Mouse (Mus musculus) midbrain, embryonic 15.5 days (tissue): ENCODE measurements around the gene Kcns1. TPM values are rescaled to one million over a fixed set of nuclear protein-coding genes. Genes with fewer than 3 reads are reported as not detected.
A peak's percentile ranks its signal among the peaks of the same experiment; 100 is the strongest.
"Not testable (repeated sequence)": the region's sequence is repeated elsewhere in the genome, so short reads cannot be mapped to it uniquely, and the experiment has no call there.

Source experiments
- ATAC-seq: fragments of 200-750 bp; cut with Nextera tagmentation; replicated peaks from 2 replicates; pipeline ENCODE4 v1.8.0; 2017; ENCODE audit warnings: moderate TSS enrichment
- H3K27ac ChIP-seq: fragments of 300-500 bp; sonication (generic); 2 replicates; pipeline ENCODE4 v1.5.1; 2015; ENCODE audit warnings: mild to moderate bottlenecking, inconsistent platforms
- H3K27me3 ChIP-seq: fragments of 300-500 bp; sonication (generic); replicated peaks from 2 replicates; pipeline ENCODE4 v1.6.1; 2015; ENCODE audit warnings: inconsistent platforms
- H3K36me3 ChIP-seq: fragments of 300-500 bp; sonication (generic); replicated peaks from 2 replicates; pipeline ENCODE4 v1.6.1; 2015; ENCODE audit warnings: inconsistent platforms
- H3K4me1 ChIP-seq: fragments of 300-500 bp; sonication (generic); 2 replicates; pipeline ENCODE4 v1.6.1; 2015; ENCODE audit warnings: inconsistent platforms
- H3K4me2 ChIP-seq: fragments of 300-500 bp; sonication (generic); 2 replicates; pipeline ENCODE4 v1.6.1; 2015; ENCODE audit warnings: inconsistent platforms, mild to moderate bottlenecking, moderate library complexity
- H3K4me3 ChIP-seq: fragments of 300-500 bp; sonication (generic); 2 replicates; pipeline ENCODE4 v1.5.1; 2015; ENCODE audit warnings: mild to moderate bottlenecking, inconsistent platforms
- H3K9ac ChIP-seq: fragments of 300-500 bp; sonication (generic); 2 replicates; pipeline ENCODE4 v1.6.1; 2015; ENCODE audit warnings: mild to moderate bottlenecking, inconsistent platforms
- H3K9me3 ChIP-seq: fragments of 300-500 bp; sonication (generic); 2 replicates; pipeline ENCODE4 v1.6.1; 2016; ENCODE audit warnings: inconsistent platforms
- WGBS: fragments of 180-500 bp; shearing (Covaris S2); methylation state at CpG from one replicate; pipeline ENCODE4 v1.1.7; 2015; ENCODE audit warnings: mixed read lengths; 5-methylcytosine and 5-hydroxymethylcytosine counted together
- polyA plus RNA-seq: library from polyadenylated mRNA; unstranded; fragments of >200 nt; fragmentation: Nextera tagmentation; extraction: Ambion mirVana; gene quantifications from 2 replicates; pipeline ENCODE4 v1.2.1, GENCODE M21; 2015

Gene Kcns1
- polyA plus RNA-seq, result 1.3 and 1.7 TPM in 2 replicates

DNA sequence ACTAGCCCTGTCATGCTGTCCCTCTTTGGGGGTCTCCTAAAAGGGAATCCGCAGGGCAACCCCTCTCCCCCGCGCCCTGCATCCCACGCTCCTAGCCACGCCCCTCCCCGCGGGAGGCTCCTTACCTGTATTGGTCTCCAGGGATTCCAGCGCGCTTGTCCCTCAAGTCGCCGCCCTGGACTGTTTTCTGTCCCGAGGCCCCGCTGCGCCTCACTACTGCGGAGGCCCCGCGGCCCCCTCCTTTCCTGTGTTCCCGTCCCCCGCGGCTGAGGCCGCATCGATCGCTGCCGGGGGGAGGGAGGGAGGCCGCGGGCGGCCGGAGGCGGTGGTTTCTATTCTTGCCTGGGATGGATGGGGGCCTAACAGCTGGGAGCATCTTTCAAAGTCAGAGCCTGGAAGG lies at the start of gene Kcns1:
Gene Kcns1, minus strand, starts transcription at position 212 of the 400 bp plus-strand sequence.
- WGBS, result 1% methylated on average over 28 of the region's 29 CpGs
- Histone ChIP-seq H3K9ac (peak within 1 kb of the TSS; percentile 23), H3K4me2 (peak within 1 kb of the TSS; percentile 67), H3K27ac (no peak within 1 kb of the TSS), H3K4me1 (peaks cover 30% of the 10 kb centered on the region), H3K4me3 (peak within 1 kb of the TSS; percentile 36), H3K9me3 (no peaks in the 10 kb centered on the region), H3K27me3 (peaks cover 63% of the 10 kb centered on the region), H3K36me3 (no peaks in the 10 kb centered on the region)
- ATAC-seq, result no peak

- Histone ChIP-seq H3K4me1 (no peaks in the 10 kb centered on the region), H3K4me3 (no peak overlapping the region), H3K4me2 (no peak overlapping the region), H3K9ac (no peak overlapping the region), H3K27ac (no peak overlapping the region), H3K36me3 (no peaks in the 10 kb centered on the region), H3K27me3 (no peaks in the 10 kb centered on the region), H3K9me3 (no peaks in the 10 kb centered on the region)
- no peak for ATAC-seq
- WGBS, result 83% methylated on average over 9 of the region's 9 CpGs
Observed at GRCm38 (mm10) chr2:164219295-164219694, 48.4 kb upstream of the Kcns1 start.

DNA sequence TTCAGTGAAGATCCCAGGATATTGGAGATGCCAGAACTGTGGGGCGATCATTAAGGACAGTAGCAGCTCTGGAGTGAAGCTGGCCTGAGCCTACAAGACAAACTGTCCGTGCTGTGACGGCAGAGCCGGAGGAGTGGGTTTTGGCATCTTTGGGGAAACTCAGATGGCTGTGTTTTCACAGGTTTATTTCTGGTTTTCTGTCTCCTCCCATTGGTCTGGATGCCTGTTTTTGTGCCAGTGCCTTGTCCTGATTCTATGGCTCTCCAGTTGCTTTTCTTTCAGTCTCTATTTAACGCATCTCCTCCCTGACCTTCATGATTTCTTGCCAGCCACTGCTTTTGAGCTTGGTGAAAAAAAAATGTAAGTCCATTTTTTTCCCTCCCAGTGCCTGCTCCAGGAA lies 41.8 kb upstream of the Kcns1 start:
- 85% methylated on average over 5 of the region's 5 CpGs for WGBS
- ATAC-seq, result no peak
- no peaks in the 10 kb centered on the region for H3K36me3 ChIP-seq
- no peaks in the 10 kb centered on the region for H3K9me3 ChIP-seq
- no peak overlapping the region for H3K4me2 ChIP-seq
- H3K9ac ChIP-seq, result no peak overlapping the region
- H3K27ac ChIP-seq, result no peak overlapping the region
- H3K4me3 ChIP-seq, result no peak overlapping the region
- no peaks in the 10 kb centered on the region for H3K27me3 ChIP-seq
- H3K4me1 ChIP-seq, result no peaks in the 10 kb centered on the region

DNA sequence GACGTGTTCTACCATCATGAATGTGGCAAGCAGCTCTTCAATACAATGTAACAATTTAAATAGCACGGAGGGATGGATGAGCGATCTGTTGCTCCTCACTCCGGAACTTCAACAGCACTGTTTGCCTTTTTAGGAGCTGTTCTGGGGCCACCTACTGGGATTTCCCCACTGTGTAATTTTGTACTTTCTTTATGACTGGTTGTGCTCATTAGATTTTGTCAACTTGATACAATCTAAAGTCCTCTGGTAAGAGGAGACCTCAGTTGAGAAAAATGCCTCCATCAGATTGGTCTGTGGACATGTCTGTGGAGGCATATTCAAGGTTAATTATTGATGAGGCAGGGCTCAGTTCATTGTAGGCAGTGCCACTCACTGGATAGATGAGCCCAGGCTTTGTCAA lies 40.0 kb upstream of the Kcns1 start:
- H3K27ac ChIP-seq, result no peak overlapping the region
- no peaks in the 10 kb centered on the region for H3K27me3 ChIP-seq
- H3K9ac ChIP-seq, result no peak overlapping the region
- no peak overlapping the region for H3K4me3 ChIP-seq
- H3K4me2 ChIP-seq, result no peak overlapping the region
- no peaks in the 10 kb centered on the region for H3K4me1 ChIP-seq
- no peaks in the 10 kb centered on the region for H3K36me3 ChIP-seq
- WGBS, result 82% methylated on average over 4 of the region's 4 CpGs
- no peaks in the 10 kb centered on the region for H3K9me3 ChIP-seq
- no peak for ATAC-seq

DNA sequence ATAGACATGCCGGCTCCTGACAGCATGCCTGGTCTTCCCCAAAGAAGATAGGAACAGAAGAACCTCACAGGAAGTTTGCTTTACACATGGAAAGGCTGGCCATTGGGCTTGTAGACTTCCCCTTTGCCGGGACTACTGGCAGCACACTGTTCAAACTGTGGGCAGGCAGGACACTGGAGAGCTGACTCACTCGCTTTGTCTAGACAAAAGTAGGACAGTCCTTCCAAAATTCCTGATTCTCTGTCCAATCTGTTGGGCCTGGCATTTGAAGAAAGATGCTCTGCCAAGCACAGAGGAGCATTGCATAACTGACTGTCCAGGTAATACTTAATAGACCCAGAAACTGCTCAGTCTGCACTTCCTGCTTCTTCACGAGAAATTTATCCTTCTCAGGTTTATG lies 35.8 kb upstream of the Kcns1 start:
- Histone ChIP-seq H3K4me3 (no peak overlapping the region), H3K4me2 (no peak overlapping the region), H3K36me3 (no peaks in the 10 kb centered on the region), H3K27me3 (no peaks in the 10 kb centered on the region), H3K9ac (no peak overlapping the region), H3K4me1 (no peaks in the 10 kb centered on the region), H3K27ac (no peak overlapping the region), H3K9me3 (no peaks in the 10 kb centered on the region)
- WGBS, result 88% methylated on average over 4 of the region's 4 CpGs
- ATAC-seq, result no peak

GRCm38 (mm10) chr2:164206011-164206410 lies 35.1 kb upstream of the Kcns1 start:
- not testable (repeated sequence) for H3K9me3 ChIP-seq, H3K4me3 ChIP-seq, H3K4me2 ChIP-seq, H3K27me3 ChIP-seq, H3K4me1 ChIP-seq, H3K27ac ChIP-seq, H3K9ac ChIP-seq, H3K36me3 ChIP-seq, ATAC-seq
- 94% methylated on average over 10 of the region's 10 CpGs for WGBS

GRCm38 (mm10) chr2:164199626-164200327 lies 28.9 kb upstream of the Kcns1 start, which contains the start of gene Wfdc15a:
Gene Wfdc15a, minus strand, starts transcription at chr2:164200130.
- no peaks in the 10 kb centered on the region for H3K27me3 ChIP-seq
- no peak within 1 kb of the TSS for H3K9ac ChIP-seq
- H3K4me3 ChIP-seq, result no peak within 1 kb of the TSS
- H3K36me3 ChIP-seq, result no peaks in the 10 kb centered on the region
- no peaks in the 10 kb centered on the region for H3K9me3 ChIP-seq
- no peak for ATAC-seq
- no peak within 1 kb of the TSS for H3K27ac ChIP-seq
- WGBS, result 74% methylated on average over 20 of the region's 20 CpGs
- H3K4me2 ChIP-seq, result no peak within 1 kb of the TSS
- no peaks in the 10 kb centered on the region for H3K4me1 ChIP-seq

GRCm38 (mm10) chr2:164196700-164196990 lies 25.7 kb upstream of the Kcns1 start:
- no peak overlapping the region for H3K4me2 ChIP-seq
- H3K4me3 ChIP-seq, result no peak overlapping the region
- no peak for ATAC-seq
- H3K36me3 ChIP-seq, result no peaks in the 10 kb centered on the region
- H3K4me1 ChIP-seq, result no peaks in the 10 kb centered on the region
- 91% methylated on average over 5 of the region's 5 CpGs for WGBS
- no peak overlapping the region for H3K27ac ChIP-seq
- no peaks in the 10 kb centered on the region for H3K27me3 ChIP-seq
- H3K9me3 ChIP-seq, result no peaks in the 10 kb centered on the region
- no peak overlapping the region for H3K9ac ChIP-seq

DNA sequence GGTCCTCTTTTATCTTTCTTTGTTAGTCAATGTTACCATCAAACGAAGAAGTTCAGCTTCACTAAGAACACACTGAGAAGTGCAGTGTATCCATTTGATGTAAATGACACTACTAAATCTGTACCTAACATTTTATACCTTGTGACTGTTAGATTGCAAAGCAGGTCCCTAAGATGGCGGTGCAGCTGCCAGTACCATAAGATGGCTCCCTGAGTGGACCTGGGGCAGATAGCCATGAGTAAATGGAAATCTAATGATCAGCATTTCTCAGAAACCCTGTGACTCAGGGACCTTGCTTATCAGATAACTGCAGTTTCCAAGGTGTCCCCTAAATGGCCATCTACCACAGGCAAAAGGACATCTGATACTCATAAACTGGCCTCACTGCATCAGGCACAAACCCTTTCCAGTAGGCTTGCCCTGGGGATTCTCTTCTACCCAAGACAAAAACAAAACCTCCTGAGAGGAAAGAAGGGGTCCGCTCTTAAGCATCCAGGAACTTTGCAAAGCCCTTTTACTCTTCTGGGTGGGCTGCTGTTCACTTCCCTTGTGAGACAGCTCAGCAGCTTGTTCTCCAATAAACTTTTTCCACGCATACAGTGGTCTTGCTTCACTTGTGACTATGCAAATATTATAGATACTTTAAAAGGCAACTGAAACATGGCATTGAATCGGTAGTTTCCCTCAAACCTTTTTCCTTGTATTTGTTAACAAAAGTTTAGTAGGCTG lies 25.2 kb upstream of the Kcns1 start:
- no peak overlapping the region for H3K27ac ChIP-seq
- H3K4me2 ChIP-seq, result no peak overlapping the region
- no peaks in the 10 kb centered on the region for H3K27me3 ChIP-seq
- no peak overlapping the region for H3K4me3 ChIP-seq
- no peak overlapping the region for H3K9ac ChIP-seq
- H3K36me3 ChIP-seq, result no peaks in the 10 kb centered on the region
- WGBS, result 88% methylated on average over 5 of the region's 5 CpGs
- no peak for ATAC-seq
- H3K9me3 ChIP-seq, result no peaks in the 10 kb centered on the region
- no peaks in the 10 kb centered on the region for H3K4me1 ChIP-seq

DNA sequence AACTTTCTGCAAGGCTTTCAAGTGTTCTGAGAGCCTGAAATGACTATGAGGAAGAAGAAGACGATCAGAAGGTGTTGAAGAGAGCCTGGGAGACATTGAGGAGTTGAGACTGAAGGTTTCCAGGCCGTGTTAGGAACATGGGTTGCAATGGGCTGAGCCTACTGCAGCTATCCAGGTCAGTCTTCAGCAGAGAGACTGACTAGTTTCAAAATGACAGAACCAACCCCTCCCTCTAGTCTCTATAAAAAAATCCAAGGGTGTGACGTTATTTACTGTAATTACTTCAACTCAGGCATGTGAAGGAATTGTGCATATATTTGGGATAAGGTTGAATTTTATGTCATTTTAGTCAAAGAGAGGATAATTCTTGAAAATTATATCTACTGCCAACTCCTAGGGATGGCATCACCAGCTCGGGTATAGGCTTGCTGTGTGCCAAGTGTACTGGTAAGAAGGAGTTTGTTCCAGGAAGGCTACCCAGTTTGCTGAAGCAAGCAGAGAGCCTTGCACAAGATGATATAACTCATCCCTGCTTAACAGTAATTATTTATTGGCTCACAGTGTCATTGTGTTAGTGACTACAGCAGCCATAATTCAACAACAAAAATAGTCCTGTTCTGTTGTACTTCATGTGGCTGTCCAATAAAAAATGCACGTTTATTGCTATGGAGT lies 24.2 kb upstream of the Kcns1 start:
- ATAC-seq, result no peak
- no peak overlapping the region for H3K4me2 ChIP-seq
- H3K27ac ChIP-seq, result no peak overlapping the region
- no peaks in the 10 kb centered on the region for H3K9me3 ChIP-seq
- H3K9ac ChIP-seq, result no peak overlapping the region
- H3K36me3 ChIP-seq, result no peaks in the 10 kb centered on the region
- H3K27me3 ChIP-seq, result no peaks in the 10 kb centered on the region
- H3K4me1 ChIP-seq, result no peaks in the 10 kb centered on the region
- WGBS, result 79% methylated on average over 5 of the region's 5 CpGs
- no peak overlapping the region for H3K4me3 ChIP-seq

- H3K4me1 ChIP-seq, result no peaks in the 10 kb centered on the region
- ATAC-seq, result no peak
- no peak overlapping the region for H3K4me2 ChIP-seq
- no peaks in the 10 kb centered on the region for H3K36me3 ChIP-seq
- H3K4me3 ChIP-seq, result no peak overlapping the region
- no peaks in the 10 kb centered on the region for H3K27me3 ChIP-seq
- no peak overlapping the region for H3K27ac ChIP-seq
- H3K9me3 ChIP-seq, result no peaks in the 10 kb centered on the region
- no peak overlapping the region for H3K9ac ChIP-seq
Observed at GRCm38 (mm10) chr2:164192279-164192678, 21.4 kb upstream of the Kcns1 start.

DNA sequence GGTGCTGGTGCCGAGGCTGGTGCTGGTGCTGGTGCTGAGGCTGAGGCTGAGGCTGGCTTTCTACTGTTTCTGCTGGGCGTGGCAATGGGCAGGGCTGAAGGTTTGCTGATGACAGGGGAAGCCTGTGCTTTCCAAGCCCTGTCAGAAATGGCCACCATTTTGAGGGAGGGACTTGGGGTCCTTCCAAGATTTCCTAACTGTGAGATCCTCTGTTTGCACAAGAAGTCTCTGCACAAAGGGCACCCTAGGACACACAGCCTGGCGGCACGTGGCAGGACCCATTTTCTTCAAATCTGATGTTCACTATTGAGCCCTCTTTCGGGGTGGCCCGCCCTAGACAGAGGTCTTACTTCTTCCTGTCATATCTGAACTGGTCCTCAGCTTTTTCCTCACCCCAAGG lies 19.7 kb upstream of the Kcns1 start, which contains the start of gene Wfdc12:
Gene Wfdc12, minus strand, starts transcription at position 33 of the 400 bp plus-strand sequence.
- Histone ChIP-seq H3K36me3 (no peaks in the 10 kb centered on the region), H3K9ac (no peak within 1 kb of the TSS), H3K27me3 (no peaks in the 10 kb centered on the region), H3K9me3 (no peaks in the 10 kb centered on the region), H3K4me2 (no peak within 1 kb of the TSS), H3K27ac (no peak within 1 kb of the TSS), H3K4me3 (no peak within 1 kb of the TSS), H3K4me1 (no peaks in the 10 kb centered on the region)
- ATAC-seq, result no peak
- WGBS, result 89% methylated on average over 6 of the region's 6 CpGs
